13 mouse cellular contexts compared by ENCODE assay signal in the genomic region with DNA sequence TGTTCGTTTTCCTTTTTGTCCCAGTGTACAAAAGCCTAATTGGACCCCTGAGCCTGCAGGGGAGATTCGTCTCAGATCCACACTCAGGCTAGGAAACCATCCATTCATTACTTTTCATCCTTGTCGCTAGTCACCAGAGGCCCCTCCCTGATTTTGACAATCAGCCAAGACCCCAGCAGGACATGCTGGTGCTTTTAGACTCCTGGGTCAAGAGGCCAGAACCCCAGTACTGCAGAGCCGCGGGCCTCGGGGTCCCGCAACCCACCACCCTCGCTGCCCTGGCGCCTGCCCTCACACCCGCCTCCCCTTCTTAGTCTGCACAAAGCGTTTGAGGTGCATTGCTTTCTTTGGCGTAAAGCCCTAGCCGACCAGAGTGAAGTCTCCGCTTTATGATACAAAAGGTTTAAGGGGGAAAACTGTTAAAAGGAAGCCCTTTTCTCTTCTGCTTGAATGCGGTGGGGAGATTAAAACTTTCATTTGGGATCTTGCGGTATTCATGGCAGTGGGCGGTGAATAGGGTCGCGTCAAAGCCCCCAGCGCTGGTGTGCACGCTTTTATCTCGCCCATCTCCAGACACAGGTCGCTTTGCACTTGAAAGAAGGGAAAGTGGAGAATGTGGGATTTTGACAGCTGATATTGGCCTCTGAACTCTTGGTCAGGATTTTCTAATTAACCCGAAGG. TPM values are rescaled to one million over a fixed set of nuclear protein-coding genes. Genes with fewer than 3 reads are reported as not detected.
DNase-seq lines count a peak whose midpoint lies in the region; ATAC-seq and TF ChIP-seq lines count a peak whose summit lies in the region.
"Had no signal": no experiment of that assay in that cellular context is flagged by ENCODE, and none has a peak within 500 bp of the region (broad histone marks: within the 10 kb centered on the region; RNA-seq: fewer than 3 reads in every experiment).

No protein-coding gene starts in this region.

- H3K4me3 ChIP-seq in cerebellum, adult 2 months (replicated peaks; ENCODE audit: insufficient read depth, low read depth, low read length), result no peak overlapping the region
- peak overlapping the region; percentile 20 for H3K4me3 ChIP-seq in hindbrain, embryonic 10.5 days
- H3K4me3 ChIP-seq in hindbrain, embryonic 12.5 days, result no peak overlapping the region
- no peak overlapping the region for H3K4me3 ChIP-seq in midbrain, embryonic 11.5 days (ENCODE audit: low read depth, low read length)
- no peak overlapping the region for H3K4me3 ChIP-seq in midbrain, embryonic 16.5 days (ENCODE audit: low read depth, low read length)
- no peak overlapping the region for H3K4me3 ChIP-seq in midbrain, embryonic 15.5 days

- no peak for TF ChIP-seq CTCF in cerebellum, adult 2 months (IDR thresholded peaks at IDR 0.05; ENCODE audit: borderline replicate concordance, insufficient read depth, low read depth, low read length)

- no peak overlapping the region for H3K27ac ChIP-seq in cerebellum, adult 2 months (ENCODE audit: insufficient read depth, low read length)
- H3K27ac ChIP-seq in hindbrain, embryonic 10.5 days, result no peak overlapping the region
- H3K27ac ChIP-seq in hindbrain, embryonic 12.5 days, result no peak overlapping the region
- H3K27ac ChIP-seq in midbrain, embryonic 11.5 days (ENCODE audit: low read depth, low read length), result no peak overlapping the region
- H3K27ac ChIP-seq in midbrain, embryonic 16.5 days (ENCODE audit: low read length), result no peak overlapping the region
- H3K27ac ChIP-seq in midbrain, embryonic 15.5 days, result no peak overlapping the region

- WGBS in cerebellum, adult 2 months, result 3% methylated on average over 24 of the region's 24 CpGs
- 1% methylated on average over 24 of the region's 24 CpGs for WGBS in hindbrain, embryonic 10.5 days
- WGBS in hindbrain, embryonic 12.5 days, result 4% methylated on average over 24 of the region's 24 CpGs
- 2% methylated on average over 24 of the region's 24 CpGs for WGBS in midbrain, embryonic 11.5 days
- WGBS in midbrain, embryonic 16.5 days, result under 1% methylated on average over 24 of the region's 24 CpGs
- WGBS in midbrain, embryonic 15.5 days, result 1% methylated on average over 24 of the region's 24 CpGs

- no peaks in the 10 kb centered on the region for H3K36me3 ChIP-seq in hindbrain, embryonic 10.5 days
- H3K36me3 ChIP-seq in hindbrain, embryonic 12.5 days, result no peaks in the 10 kb centered on the region
- no peaks in the 10 kb centered on the region for H3K36me3 ChIP-seq in midbrain, embryonic 11.5 days (ENCODE audit: control insufficient read depth, insufficient read depth, low read length)
- H3K36me3 ChIP-seq in midbrain, embryonic 16.5 days (ENCODE audit: control insufficient read depth, insufficient read depth, low read length), result no peaks in the 10 kb centered on the region
- H3K36me3 ChIP-seq in midbrain, embryonic 15.5 days (replicated peaks), result no peaks in the 10 kb centered on the region

- no peaks in the 10 kb centered on the region for H3K4me1 ChIP-seq in cerebellum, adult 2 months (ENCODE audit: control insufficient read depth, insufficient read depth, low read length)
- peaks cover 14% of the 10 kb centered on the region for H3K4me1 ChIP-seq in hindbrain, embryonic 10.5 days (replicated peaks)
- 0 out of 2 replicates have a peak, but pooled peaks cover 4% of the 10 kb centered on the region for H3K4me1 ChIP-seq in hindbrain, embryonic 12.5 days
- H3K4me1 ChIP-seq in midbrain, embryonic 11.5 days (ENCODE audit: control insufficient read depth, insufficient read depth, low read length), result peaks cover 9% of the 10 kb centered on the region
- H3K4me1 ChIP-seq in midbrain, embryonic 16.5 days (ENCODE audit: control insufficient read depth, insufficient read depth, low read length), result no peaks in the 10 kb centered on the region; the same call in 1 of the 2 replicates
- peaks cover 4% of the 10 kb centered on the region; the same call in 1 of the 2 replicates for H3K4me1 ChIP-seq in midbrain, embryonic 15.5 days

- no peak overlapping the region for H3K9ac ChIP-seq in hindbrain, embryonic 12.5 days
- no peak overlapping the region for H3K9ac ChIP-seq in midbrain, embryonic 11.5 days (ENCODE audit: low read length)
- no peak overlapping the region for H3K9ac ChIP-seq in midbrain, embryonic 16.5 days (ENCODE audit: low read depth, low read length)
- H3K9ac ChIP-seq in midbrain, embryonic 15.5 days, result no peak overlapping the region

- peak; percentile 21 to 30 for DNase-seq in cerebellum, postnatal 10 days
- no peak for DNase-seq in cerebellum, adult 2 months
- DNase-seq in hindbrain, embryonic 10.5 days (ENCODE audit: low spot score), result peak; percentile 29
- DNase-seq in midbrain, embryonic 11.5 days (ENCODE audit: low spot score, missing footprints), result peak; percentile 90
- DNase-seq: cerebellum, adult 9-11 months; gastrocnemius, postnatal 36 days; kidney, adult 18-20 months; thymus, adult 2 months had no signal

- no peak for TF ChIP-seq POLR2A in cerebellum, adult 2 months (IDR thresholded peaks at IDR 0.05; ENCODE audit: borderline replicate concordance, insufficient read depth, low read length)

- no peaks in the 10 kb centered on the region; the same call in 1 of the 2 replicates for H3K27me3 ChIP-seq in cerebellum, adult 2 months (ENCODE audit: control insufficient read depth, insufficient read depth, low read length)
- H3K27me3 ChIP-seq in hindbrain, embryonic 10.5 days (ENCODE audit: insufficient read depth, poor library complexity, severe bottlenecking), result peaks cover 98% of the 10 kb centered on the region
- H3K27me3 ChIP-seq in hindbrain, embryonic 12.5 days, result peaks cover 91% of the 10 kb centered on the region
- peaks cover 30% of the 10 kb centered on the region for H3K27me3 ChIP-seq in midbrain, embryonic 11.5 days (ENCODE audit: control insufficient read depth, insufficient read depth, low read length)
- H3K27me3 ChIP-seq in midbrain, embryonic 16.5 days (ENCODE audit: control insufficient read depth, insufficient read depth, low read depth, low read length), result peaks cover 42% of the 10 kb centered on the region
- peaks cover 64% of the 10 kb centered on the region for H3K27me3 ChIP-seq in midbrain, embryonic 15.5 days (replicated peaks)

- no peak overlapping the region for H3K4me2 ChIP-seq in hindbrain, embryonic 12.5 days (replicated peaks)
- peak overlapping the region; percentile 19; the same call in 1 of the 2 replicates for H3K4me2 ChIP-seq in midbrain, embryonic 11.5 days
- H3K4me2 ChIP-seq in midbrain, embryonic 16.5 days (ENCODE audit: low read length), result no peak overlapping the region
- no peak overlapping the region for H3K4me2 ChIP-seq in midbrain, embryonic 15.5 days

- H3K9me3 ChIP-seq in hindbrain, embryonic 10.5 days, result no peaks in the 10 kb centered on the region
- no peaks in the 10 kb centered on the region for H3K9me3 ChIP-seq in hindbrain, embryonic 12.5 days (replicated peaks)
- H3K9me3 ChIP-seq in midbrain, embryonic 11.5 days (ENCODE audit: control insufficient read depth, low read length), result no peaks in the 10 kb centered on the region
- no peaks in the 10 kb centered on the region for H3K9me3 ChIP-seq in midbrain, embryonic 16.5 days (replicated peaks; ENCODE audit: control insufficient read depth, low read length, poor library complexity, severe bottlenecking)
- H3K9me3 ChIP-seq in midbrain, embryonic 15.5 days, result no peaks in the 10 kb centered on the region

- ATAC-seq in hindbrain, embryonic 12.5 days (ENCODE audit: low FRiP score), result no peak
- peak; percentile 81 for ATAC-seq in midbrain, embryonic 11.5 days (ENCODE audit: low FRiP score)
- ATAC-seq in midbrain, embryonic 16.5 days, result no peak
- ATAC-seq in midbrain, embryonic 15.5 days (replicated peaks), result peak; percentile 52; the same call in 1 of the 2 replicates
- no peak for ATAC-seq in activated CD4-positive, CD25-positive, alpha-beta regulatory T cell, adult 4 months

RNA-seq across cellular contexts. Expression of a gene that starts 25.3 kb away (rescaled TPM):
- not detected in 2 replicates for polyA plus RNA-seq in cerebellum, adult 2 months (2012; rRNA removed)
- polyA plus RNA-seq in hindbrain, embryonic 10.5 days (2016; fragmentation: Nextera tagmentation; extraction: Ambion mirVana), result 42.0 and 72.1 TPM in 2 replicates
- polyA plus RNA-seq in hindbrain, embryonic 12.5 days (2016; fragmentation: Nextera tagmentation; extraction: Ambion mirVana), result 17.9 and 30.8 TPM in 2 replicates
- polyA plus RNA-seq in midbrain, embryonic 11.5 days (2014; fragmentation: Nextera tagmentation; extraction: Ambion mirVana), result 168 and 182 TPM in 2 replicates
- 13.4 and 18.5 TPM in 2 replicates for polyA plus RNA-seq in midbrain, embryonic 16.5 days (2015; fragmentation: Nextera tagmentation; extraction: Ambion mirVana)
- polyA plus RNA-seq in midbrain, embryonic 15.5 days (2015; fragmentation: Nextera tagmentation; extraction: Ambion mirVana), result 23.2 and 31.7 TPM in 2 replicates
- polyA plus RNA-seq in activated CD4-positive, CD25-positive, alpha-beta regulatory T cell, adult 4 months (2017; shearing (Covaris generic)), result not detected
- polyA plus RNA-seq: liver, embryonic 16.5 days had no signal

Comparison
In these comparisons a context has a peak if more than half of its experiments do, and no peak if none do; other contexts are left out.
1. DNase-seq: peak in cerebellum, postnatal 10 days (2 of 2), hindbrain, embryonic 10.5 days (single experiment) and midbrain, embryonic 11.5 days (single experiment); none in cerebellum, adult 2 months (0 of 2).
2. ATAC-seq: peak in midbrain, embryonic 11.5 days (single experiment) and midbrain, embryonic 15.5 days (single experiment); none in hindbrain, embryonic 12.5 days (single experiment), midbrain, embryonic 16.5 days (single experiment) and activated CD4-positive, CD25-positive, alpha-beta regulatory T cell, adult 4 months (single experiment).
3. RNA of a gene that starts 25.3 kb away (polyA plus RNA-seq): 168 to 182 TPM in midbrain, embryonic 11.5 days, 42.0 to 72.1 TPM in hindbrain, embryonic 10.5 days, 23.2 to 31.7 TPM in midbrain, embryonic 15.5 days, 17.9 to 30.8 TPM in hindbrain, embryonic 12.5 days and 13.4 to 18.5 TPM in midbrain, embryonic 16.5 days; not detected in activated CD4-positive, CD25-positive, alpha-beta regulatory T cell, adult 4 months and not detected in cerebellum, adult 2 months; every median in the first group is over 10 times any median in the second.